Mouse (Mus musculus): ENCODE results near the gene Eif2s3x. TPM values are rescaled to one million over a fixed set of nuclear protein-coding genes. Genes with fewer than 3 reads are reported as not detected.
A peak's percentile ranks its signal among the peaks of the same experiment; 100 is the strongest.

The Eif2s3x gene
- 273 and 285 TPM in 2 replicates for polyA plus RNA-seq (2011; ENCODE audit: insufficient read depth, insufficient read length, low read depth, missing spikeins)

GRCm38 (mm10) chrX:94212597-94213321 lies at the start of gene Eif2s3x:
Eif2s3x (minus strand) TSS chrX:94212862.
- no peak for TF ChIP-seq EP300 (IDR thresholded peaks at IDR 0.05; ENCODE audit: insufficient read depth, low read depth, low read length)
- TF ChIP-seq CTCF (IDR thresholded peaks at IDR 0.05; ENCODE audit: low read depth, low read length) = peak; percentile 48
- peak; percentile 21 for TF ChIP-seq POLR2A (IDR thresholded peaks at IDR 0.05; ENCODE audit: insufficient read depth, low read length)
- Histone ChIP-seq H3K4me3 (ENCODE audit: low read depth, low read length) (peak within 1 kb of the TSS; percentile 99), H3K27ac (ENCODE audit: insufficient read depth, low read length) (peak within 1 kb of the TSS; percentile 59), H3K9me3 (replicated peaks; ENCODE audit: control insufficient read depth, insufficient read depth, low read length, poor library complexity, severe bottlenecking) (no peaks in the 10 kb centered on the region), H3K27me3 (ENCODE audit: control insufficient read depth, insufficient read depth, low read length, poor library complexity, severe bottlenecking) (no peaks in the 10 kb centered on the region), H3K4me1 (ENCODE audit: control insufficient read depth, insufficient read depth, low read length) (no peaks in the 10 kb centered on the region), H3K36me3 (ENCODE audit: control insufficient read depth, insufficient read depth, low read length, poor library complexity, severe bottlenecking) (peaks cover 25% of the 10 kb centered on the region), H3K9ac (ENCODE audit: low read depth, poor library complexity, severe bottlenecking) (peak within 1 kb of the TSS; percentile 87)

GRCm38 (mm10) chrX:94235601-94236000 lies 22.9 kb upstream of the Eif2s3x start:
- H3K36me3 ChIP-seq (ENCODE audit: control insufficient read depth, insufficient read depth, low read length, poor library complexity, severe bottlenecking) = no peaks in the 10 kb centered on the region
- no peaks in the 10 kb centered on the region for H3K9me3 ChIP-seq (replicated peaks; ENCODE audit: control insufficient read depth, insufficient read depth, low read length, poor library complexity, severe bottlenecking)
- peak overlapping the region; percentile 65 for H3K9ac ChIP-seq (ENCODE audit: low read depth, poor library complexity, severe bottlenecking)
- no peak overlapping the region for H3K27ac ChIP-seq (ENCODE audit: insufficient read depth, low read length)
- TF ChIP-seq EP300 (IDR thresholded peaks at IDR 0.05; ENCODE audit: insufficient read depth, low read depth, low read length) (no peak), POLR2A (IDR thresholded peaks at IDR 0.05; ENCODE audit: insufficient read depth, low read length) (no peak), CTCF (IDR thresholded peaks at IDR 0.05; ENCODE audit: low read depth, low read length) (no peak)
- H3K4me1 ChIP-seq (ENCODE audit: control insufficient read depth, insufficient read depth, low read length) = peaks cover 1% of the 10 kb centered on the region
- H3K27me3 ChIP-seq (ENCODE audit: control insufficient read depth, insufficient read depth, low read length, poor library complexity, severe bottlenecking) = peaks cover 5% of the 10 kb centered on the region
- peak overlapping the region; percentile 86 for H3K4me3 ChIP-seq (ENCODE audit: low read depth, low read length)

- no peaks in the 10 kb centered on the region for H3K36me3 ChIP-seq (ENCODE audit: control insufficient read depth, insufficient read depth, low read length, poor library complexity, severe bottlenecking)
- no peaks in the 10 kb centered on the region for H3K9me3 ChIP-seq (replicated peaks; ENCODE audit: control insufficient read depth, insufficient read depth, low read length, poor library complexity, severe bottlenecking)
- H3K27ac ChIP-seq (ENCODE audit: insufficient read depth, low read length) = no peak overlapping the region
- TF ChIP-seq EP300 (IDR thresholded peaks at IDR 0.05; ENCODE audit: insufficient read depth, low read depth, low read length) (no peak), CTCF (IDR thresholded peaks at IDR 0.05; ENCODE audit: low read depth, low read length) (no peak), POLR2A (IDR thresholded peaks at IDR 0.05; ENCODE audit: insufficient read depth, low read length) (no peak)
- peaks cover 5% of the 10 kb centered on the region for H3K27me3 ChIP-seq (ENCODE audit: control insufficient read depth, insufficient read depth, low read length, poor library complexity, severe bottlenecking)
- peaks cover 1% of the 10 kb centered on the region for H3K4me1 ChIP-seq (ENCODE audit: control insufficient read depth, insufficient read depth, low read length)
- peak overlapping the region; percentile 86 for H3K4me3 ChIP-seq (ENCODE audit: low read depth, low read length)
- H3K9ac ChIP-seq (ENCODE audit: low read depth, poor library complexity, severe bottlenecking) = peak overlapping the region; percentile 65
These were observed 22.5 kb upstream of the Eif2s3x start for GRCm38 (mm10) chrX:94235190-94235555.

- no peaks in the 10 kb centered on the region for H3K9me3 ChIP-seq (replicated peaks; ENCODE audit: control insufficient read depth, insufficient read depth, low read length, poor library complexity, severe bottlenecking)
- H3K4me3 ChIP-seq (ENCODE audit: low read depth, low read length) = peak within 1 kb of the TSS; percentile 89
- peak within 1 kb of the TSS; percentile 65 for H3K9ac ChIP-seq (ENCODE audit: low read depth, poor library complexity, severe bottlenecking)
- TF ChIP-seq EP300 (IDR thresholded peaks at IDR 0.05; ENCODE audit: insufficient read depth, low read depth, low read length) (no peak), POLR2A (IDR thresholded peaks at IDR 0.05; ENCODE audit: insufficient read depth, low read length) (no peak), CTCF (IDR thresholded peaks at IDR 0.05; ENCODE audit: low read depth, low read length) (no peak)
- H3K27me3 ChIP-seq (ENCODE audit: control insufficient read depth, insufficient read depth, low read length, poor library complexity, severe bottlenecking) = peaks cover 5% of the 10 kb centered on the region
- H3K4me1 ChIP-seq (ENCODE audit: control insufficient read depth, insufficient read depth, low read length) = peaks cover 1% of the 10 kb centered on the region
- H3K27ac ChIP-seq (ENCODE audit: insufficient read depth, low read length) = peak within 1 kb of the TSS; percentile 64; the same call in 1 of the 2 replicates
- H3K36me3 ChIP-seq (ENCODE audit: control insufficient read depth, insufficient read depth, low read length, poor library complexity, severe bottlenecking) = no peaks in the 10 kb centered on the region
These were observed 22.0 kb upstream of the Eif2s3x start, which contains the start of gene Klhl15 for GRCm38 (mm10) chrX:94234532-94235189. Klhl15 (plus strand) TSS chrX:94234599.

GRCm38 (mm10) chrX:94233936-94234531 lies 21.4 kb upstream of the Eif2s3x start:
- Histone ChIP-seq H3K4me3 (ENCODE audit: low read depth, low read length) (peak overlapping the region; percentile 89), H3K9me3 (replicated peaks; ENCODE audit: control insufficient read depth, insufficient read depth, low read length, poor library complexity, severe bottlenecking) (no peaks in the 10 kb centered on the region), H3K9ac (ENCODE audit: low read depth, poor library complexity, severe bottlenecking) (peak overlapping the region; percentile 65), H3K27me3 (ENCODE audit: control insufficient read depth, insufficient read depth, low read length, poor library complexity, severe bottlenecking) (peaks cover 5% of the 10 kb centered on the region), H3K36me3 (ENCODE audit: control insufficient read depth, insufficient read depth, low read length, poor library complexity, severe bottlenecking) (no peaks in the 10 kb centered on the region), H3K27ac (ENCODE audit: insufficient read depth, low read length) (peak overlapping the region; percentile 64; the same call in 1 of the 2 replicates), H3K4me1 (ENCODE audit: control insufficient read depth, insufficient read depth, low read length) (peaks cover 1% of the 10 kb centered on the region)
- no peak for TF ChIP-seq POLR2A (IDR thresholded peaks at IDR 0.05; ENCODE audit: insufficient read depth, low read length)
- no peak for TF ChIP-seq CTCF (IDR thresholded peaks at IDR 0.05; ENCODE audit: low read depth, low read length)
- TF ChIP-seq EP300 (IDR thresholded peaks at IDR 0.05; ENCODE audit: insufficient read depth, low read depth, low read length) = no peak

All from ES-Bruce4 (cell line).